Mouse (Mus musculus) forebrain, embryonic 14.5 days (tissue): ENCODE measurements around the gene Stx18. TPM values are rescaled to one million over a fixed set of nuclear protein-coding genes. Genes with fewer than 3 reads are reported as not detected.

Source experiments
- ATAC-seq: fragments of 200-750 bp; cut with Nextera tagmentation; 2 replicates; pipeline ENCODE4 v1.8.0; 2017; ENCODE audit warnings: mild to moderate bottlenecking, moderate library complexity
- DNase-seq: peaks from one replicate; pipeline ENCODE4 v3.0.0-alpha.2; 2015; ENCODE audit warnings: low spot score
- H3K27ac ChIP-seq: fragments of 300-500 bp; sonication (generic); 2 replicates; pipeline ENCODE4 v1.5.1; 2014; ENCODE audit warnings: low read depth, mild to moderate bottlenecking, control low read depth, low read length, moderate library complexity
- H3K27me3 ChIP-seq: fragments of 300-500 bp; sonication (generic); replicated peaks from 2 replicates; pipeline ENCODE4 v1.6.1; 2014; ENCODE audit warnings: low read length, control low read depth, mixed read lengths; ENCODE audit not compliant: control insufficient read depth, insufficient read depth
- H3K36me3 ChIP-seq: fragments of 300-500 bp; sonication (generic); 2 replicates; pipeline ENCODE4 v1.6.1; 2014; ENCODE audit warnings: low read length, control low read depth; ENCODE audit not compliant: control insufficient read depth, insufficient read depth
- H3K4me1 ChIP-seq: fragments of 300-500 bp; sonication (generic); 2 replicates; pipeline ENCODE4 v1.6.1; 2014; ENCODE audit warnings: antibody characterized with exemption, low read length, control low read depth; ENCODE audit not compliant: control insufficient read depth, insufficient read depth
- H3K4me2 ChIP-seq: fragments of 300-500 bp; sonication (generic); 2 replicates; pipeline ENCODE4 v1.6.1; 2014; ENCODE audit warnings: mild to moderate bottlenecking, control low read depth, low read length
- H3K4me3 ChIP-seq: fragments of 300-500 bp; sonication (generic); 2 replicates; pipeline ENCODE4 v1.5.1; 2014; ENCODE audit warnings: low read depth, low read length, control low read depth
- H3K9ac ChIP-seq: fragments of 300-500 bp; sonication (generic); 2 replicates; pipeline ENCODE4 v1.6.1; 2014; ENCODE audit warnings: mild to moderate bottlenecking, low read length, control low read depth, moderate library complexity
- H3K9me3 ChIP-seq: fragments of 300-500 bp; sonication (generic); replicated peaks from 2 replicates; pipeline ENCODE4 v1.6.1; 2016; ENCODE audit warnings: low read length, control low read depth, mixed read lengths; ENCODE audit not compliant: control insufficient read depth
- WGBS: fragments of 180-500 bp; shearing (Covaris S2); extraction: QIAGEN DNeasy Blood & Tissue Kit; methylation state at CpG from one replicate; pipeline ENCODE4 v1.1.7; 2014; 5-methylcytosine and 5-hydroxymethylcytosine counted together
- polyA plus RNA-seq: library from polyadenylated mRNA; unstranded; fragments of >200 nt; fragmentation: Nextera tagmentation; extraction: Ambion mirVana; gene quantifications from 2 replicates; pipeline ENCODE4 v1.2.1, GENCODE M21; 2014

Stx18 gene
- polyA plus RNA-seq, 1 experiment from 2014 or later = 39.6 TPM

DNA sequence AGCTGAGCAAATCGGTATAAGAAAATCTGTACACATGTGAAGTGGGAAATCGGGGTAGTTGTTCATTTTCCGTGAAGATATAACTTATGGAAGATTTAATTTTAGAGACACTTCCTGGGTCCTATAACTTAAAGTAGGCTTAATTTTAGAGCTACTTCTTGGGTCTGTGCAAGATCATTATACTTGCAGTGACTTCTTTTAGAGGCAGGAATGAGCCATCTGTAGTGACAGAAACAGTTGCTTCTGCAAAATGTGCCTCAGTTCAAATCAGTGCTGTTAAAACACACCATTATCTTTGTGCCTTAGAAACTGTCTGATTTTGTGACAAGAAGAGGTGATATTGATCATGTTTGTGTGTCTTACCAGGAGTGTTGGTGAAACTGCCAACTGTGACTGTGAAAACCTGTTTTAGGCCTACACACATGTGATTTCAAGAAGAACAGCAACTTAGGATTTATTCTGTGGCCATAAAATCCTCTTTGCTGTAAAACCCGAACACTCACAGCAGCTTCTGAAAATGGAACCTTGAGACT lies 25.6 kb downstream of the Stx18 start:
- Histone ChIP-seq H3K27ac (no peak overlapping the region), H3K4me2 (no peak overlapping the region), H3K36me3 (no peaks in the 10 kb centered on the region), H3K4me3 (no peak overlapping the region), H3K9ac (no peak overlapping the region), H3K27me3 (no peaks in the 10 kb centered on the region), H3K9me3 (no peaks in the 10 kb centered on the region), H3K4me1 (peaks cover 11% of the 10 kb centered on the region; the same call in 1 of the 2 replicates)
- ATAC-seq (no peak), DNase-seq (no peak)
- 94% methylated on average over 4 of the region's 4 CpGs for WGBS

DNA sequence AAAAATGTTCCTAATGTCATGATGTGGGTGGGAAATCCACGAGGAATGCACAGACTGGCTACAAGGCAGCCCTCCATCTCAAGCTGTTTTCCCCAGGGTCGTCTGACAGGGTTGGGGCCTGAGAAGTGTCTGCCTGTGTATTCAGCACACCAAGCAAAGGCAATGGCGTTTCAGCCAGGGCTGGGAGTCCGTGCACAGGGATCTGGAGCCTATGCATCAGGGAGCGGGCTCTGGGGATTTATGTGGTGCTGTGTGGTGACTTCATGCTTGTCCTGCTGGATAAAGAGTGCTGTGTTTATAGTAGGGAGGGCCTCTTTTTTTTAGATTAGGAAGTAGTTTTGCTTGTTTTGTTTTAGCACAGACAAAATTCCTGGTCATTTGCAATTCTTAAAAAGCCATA lies 26.2 kb downstream of the Stx18 start:
- no peak overlapping the region for H3K27ac ChIP-seq
- no peaks in the 10 kb centered on the region for H3K27me3 ChIP-seq
- no peak for ATAC-seq
- no peak overlapping the region for H3K4me2 ChIP-seq
- H3K9ac ChIP-seq = no peak overlapping the region
- H3K4me3 ChIP-seq = no peak overlapping the region
- no peak for DNase-seq
- no peaks in the 10 kb centered on the region for H3K36me3 ChIP-seq
- no peaks in the 10 kb centered on the region for H3K9me3 ChIP-seq
- peaks cover 11% of the 10 kb centered on the region; the same call in 1 of the 2 replicates for H3K4me1 ChIP-seq
- WGBS = 27% methylated on average over 5 of the region's 5 CpGs

DNA sequence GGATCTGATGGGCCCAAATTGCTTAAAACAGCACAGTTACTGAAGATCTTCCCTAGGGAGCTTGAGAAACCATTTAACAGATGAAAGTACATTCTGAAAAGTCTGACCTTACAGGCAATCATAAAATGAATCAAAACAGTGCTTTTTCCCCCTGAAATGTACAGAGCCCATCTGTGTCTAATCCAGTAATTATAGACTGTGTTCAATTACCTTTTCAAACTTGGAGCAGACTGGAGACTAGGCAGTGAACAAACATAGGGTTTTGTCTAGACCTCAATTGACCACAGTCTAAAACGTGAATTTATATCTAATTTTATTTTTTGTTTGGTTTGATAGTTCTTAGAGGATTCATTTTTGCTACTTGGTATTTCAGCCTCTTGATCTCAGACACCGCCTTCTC lies 26.9 kb downstream of the Stx18 start:
- Histone ChIP-seq H3K4me2 (no peak overlapping the region), H3K36me3 (no peaks in the 10 kb centered on the region), H3K9me3 (no peaks in the 10 kb centered on the region), H3K27me3 (no peaks in the 10 kb centered on the region), H3K4me1 (peaks cover 11% of the 10 kb centered on the region; the same call in 1 of the 2 replicates), H3K27ac (no peak overlapping the region), H3K4me3 (no peak overlapping the region), H3K9ac (no peak overlapping the region)
- DNase-seq (no peak), ATAC-seq (no peak)
- WGBS = 16% methylated on average over 2 of the region's 2 CpGs

DNA sequence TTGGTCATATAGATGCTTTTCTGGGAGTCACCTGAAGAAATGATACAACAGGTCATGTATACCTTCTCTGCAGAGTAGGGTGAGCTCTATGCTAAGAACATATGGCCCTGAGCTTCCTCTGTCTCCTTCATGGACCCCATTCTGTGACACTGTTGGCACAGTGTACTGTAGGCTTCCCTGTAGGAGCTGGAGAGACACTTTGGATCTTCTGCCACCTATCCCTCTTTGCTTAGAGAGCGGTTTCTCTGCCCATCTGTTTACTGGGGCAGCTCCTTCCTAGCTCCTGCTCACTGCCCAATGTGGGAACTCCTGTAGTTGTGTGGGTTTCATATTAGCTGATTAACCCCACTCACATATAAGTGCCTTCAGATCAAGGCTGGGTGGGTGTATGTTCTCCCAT lies 28.1 kb downstream of the Stx18 start:
- H3K27me3 ChIP-seq = no peaks in the 10 kb centered on the region
- no peak overlapping the region for H3K4me2 ChIP-seq
- H3K4me1 ChIP-seq = peaks cover 11% of the 10 kb centered on the region; the same call in 1 of the 2 replicates
- WGBS = 89% methylated on average over 1 of the region's 1 CpGs
- no peak for ATAC-seq
- no peak overlapping the region for H3K9ac ChIP-seq
- H3K27ac ChIP-seq = no peak overlapping the region
- H3K36me3 ChIP-seq = no peaks in the 10 kb centered on the region
- no peak for DNase-seq
- H3K9me3 ChIP-seq = no peaks in the 10 kb centered on the region
- H3K4me3 ChIP-seq = no peak overlapping the region

DNA sequence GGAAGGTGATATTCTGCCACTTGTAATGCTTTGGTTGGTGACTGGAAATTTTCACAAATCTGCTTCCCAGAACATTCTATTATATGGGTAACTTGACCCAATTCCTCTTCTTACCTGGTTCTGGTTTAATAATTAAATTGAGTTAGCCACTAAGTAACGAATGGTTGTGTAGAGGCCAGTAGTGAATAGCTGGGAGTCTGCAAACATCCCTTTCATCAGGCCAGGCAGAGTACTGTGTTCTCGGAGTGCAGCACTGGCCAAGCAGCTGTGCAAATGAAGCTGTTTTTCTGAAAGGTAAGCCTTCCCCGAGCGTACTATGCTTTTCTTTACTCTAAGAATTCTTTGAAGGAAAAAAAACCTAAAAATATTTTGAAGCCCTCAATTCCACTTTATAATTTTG lies 37.8 kb downstream of the Stx18 start:
- no peak for ATAC-seq
- DNase-seq = no peak
- Histone ChIP-seq H3K36me3 (no peaks in the 10 kb centered on the region), H3K9me3 (no peaks in the 10 kb centered on the region), H3K4me1 (no peaks in the 10 kb centered on the region), H3K27ac (no peak overlapping the region), H3K4me3 (no peak overlapping the region), H3K4me2 (no peak overlapping the region), H3K27me3 (no peaks in the 10 kb centered on the region), H3K9ac (no peak overlapping the region)
- 53% methylated on average over 4 of the region's 4 CpGs for whole genome bisulfite sequencing

DNA sequence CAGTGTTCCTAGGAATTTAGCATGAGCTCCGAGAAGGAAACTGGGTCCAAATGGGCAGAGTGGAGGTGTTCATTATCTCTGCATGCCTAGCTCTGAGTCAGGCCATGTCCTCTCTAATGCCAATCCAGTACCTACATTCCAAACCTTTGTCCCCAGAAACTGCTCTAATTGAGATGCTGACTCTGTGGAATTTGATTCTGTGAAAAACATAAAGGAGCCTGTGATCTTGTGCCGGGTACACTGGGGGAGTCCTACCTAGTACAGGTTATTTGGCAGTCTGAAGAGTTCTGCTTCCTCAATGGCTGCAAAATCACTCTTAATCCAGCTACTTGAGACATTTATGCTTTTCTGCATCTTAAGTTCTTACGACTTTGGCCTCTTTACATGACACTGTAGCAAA lies 40.0 kb downstream of the Stx18 start:
- 65% methylated on average over 3 of the region's 3 CpGs for WGBS
- no peak for DNase-seq

DNA sequence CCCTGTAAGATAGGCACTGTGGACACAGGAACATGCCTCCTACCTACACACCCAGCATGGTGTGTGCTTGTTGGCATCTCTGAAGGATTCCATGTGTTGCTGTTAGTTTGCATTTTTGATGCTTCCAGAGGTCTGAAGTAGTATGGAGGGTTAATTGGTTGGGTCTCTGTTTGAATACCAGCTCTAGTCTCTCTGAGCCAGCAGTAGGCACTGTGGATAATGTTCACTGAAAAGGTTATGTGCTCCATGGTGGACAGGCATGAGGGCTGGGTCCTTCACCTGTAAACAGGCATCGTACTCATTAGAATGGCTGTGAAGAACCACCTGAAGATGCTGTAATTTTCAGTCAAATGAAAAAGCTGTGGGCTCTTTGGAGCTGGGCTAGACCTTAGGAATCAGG lies 41.9 kb downstream of the Stx18 start:
- Histone ChIP-seq H3K36me3 (no peaks in the 10 kb centered on the region), H3K27ac (no peak overlapping the region), H3K4me3 (no peak overlapping the region), H3K4me2 (no peak overlapping the region), H3K9me3 (no peaks in the 10 kb centered on the region), H3K4me1 (no peaks in the 10 kb centered on the region), H3K9ac (no peak overlapping the region), H3K27me3 (no peaks in the 10 kb centered on the region)
- 96% methylated on average over 1 of the region's 1 CpGs for WGBS
- ATAC-seq (no peak), DNase-seq (no peak)

More for the DNA sequence above, 40.0 kb downstream of the Stx18 start:
- no peaks in the 10 kb centered on the region for H3K9me3 ChIP-seq
- no peaks in the 10 kb centered on the region for H3K36me3 ChIP-seq
- H3K4me3 ChIP-seq = no peak overlapping the region
- H3K27ac ChIP-seq = no peak overlapping the region
- H3K9ac ChIP-seq = no peak overlapping the region
- H3K27me3 ChIP-seq = no peaks in the 10 kb centered on the region
- no peaks in the 10 kb centered on the region for H3K4me1 ChIP-seq
- ATAC-seq = no peak
- no peak overlapping the region for H3K4me2 ChIP-seq

DNA sequence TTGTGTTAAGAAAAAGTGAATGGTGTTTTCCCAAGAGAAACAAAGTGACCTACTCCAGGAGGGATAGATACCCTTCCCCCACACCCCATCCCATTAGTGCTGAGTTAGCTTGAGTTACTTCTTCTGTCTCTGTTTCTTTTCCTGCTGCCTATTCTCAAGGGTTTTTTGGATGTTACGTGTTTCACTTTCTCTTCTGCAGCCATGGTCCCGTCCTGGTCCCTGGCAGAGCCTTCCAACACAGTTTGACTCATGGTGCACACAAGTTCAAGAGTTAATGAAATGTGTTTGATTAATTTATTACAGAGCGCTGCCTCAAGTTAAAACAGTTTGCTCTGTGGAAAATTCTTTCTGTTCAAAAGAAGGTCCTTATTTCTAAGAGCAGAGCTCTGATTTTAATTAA lies 44.0 kb downstream of the Stx18 start:
- DNase-seq (no peak), ATAC-seq (no peak)
- Histone ChIP-seq H3K9me3 (no peaks in the 10 kb centered on the region), H3K27me3 (no peaks in the 10 kb centered on the region), H3K36me3 (no peaks in the 10 kb centered on the region), H3K9ac (no peak overlapping the region), H3K4me3 (no peak overlapping the region), H3K27ac (no peak overlapping the region), H3K4me1 (no peaks in the 10 kb centered on the region), H3K4me2 (no peak overlapping the region)
- WGBS = 64% methylated on average over 3 of the region's 3 CpGs

DNA sequence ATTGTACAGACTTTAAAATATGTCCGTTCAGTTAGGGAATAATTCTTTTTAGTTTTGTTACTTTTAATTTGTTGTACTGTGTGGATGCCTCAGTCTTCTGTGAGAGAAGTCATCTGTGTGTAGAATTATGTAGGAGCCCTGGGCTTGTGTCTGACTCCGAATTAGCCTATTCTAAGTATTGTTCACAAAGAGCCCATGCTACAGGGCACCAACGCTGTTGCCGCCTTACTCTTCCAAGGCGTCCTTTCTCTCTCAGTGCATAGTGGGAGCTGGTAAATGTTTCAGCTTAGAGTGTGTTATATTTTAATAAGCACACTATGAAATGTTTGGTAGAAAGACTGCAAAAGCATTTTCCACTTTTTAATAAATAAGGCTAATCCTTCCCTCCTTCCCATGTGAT lies 44.8 kb downstream of the Stx18 start:
- WGBS = 47% methylated on average over 5 of the region's 5 CpGs
- DNase-seq (no peak), ATAC-seq (no peak)

More for the DNA sequence above, 44.8 kb downstream of the Stx18 start:
- Histone ChIP-seq H3K27ac (no peak overlapping the region), H3K9me3 (no peaks in the 10 kb centered on the region), H3K27me3 (no peaks in the 10 kb centered on the region), H3K36me3 (no peaks in the 10 kb centered on the region), H3K4me2 (no peak overlapping the region), H3K9ac (no peak overlapping the region), H3K4me1 (no peaks in the 10 kb centered on the region), H3K4me3 (no peak overlapping the region)
